Mouse (Mus musculus): ENCODE data around the gene Bdh1. TPM values are rescaled to one million over a fixed set of nuclear protein-coding genes. Genes with fewer than 3 reads are reported as not detected.
A peak's percentile ranks its signal among the peaks of the same experiment; 100 is the strongest.

The Bdh1 gene
- polyA plus RNA-seq, 1 experiment from 2014 or later, result 105 TPM

DNA sequence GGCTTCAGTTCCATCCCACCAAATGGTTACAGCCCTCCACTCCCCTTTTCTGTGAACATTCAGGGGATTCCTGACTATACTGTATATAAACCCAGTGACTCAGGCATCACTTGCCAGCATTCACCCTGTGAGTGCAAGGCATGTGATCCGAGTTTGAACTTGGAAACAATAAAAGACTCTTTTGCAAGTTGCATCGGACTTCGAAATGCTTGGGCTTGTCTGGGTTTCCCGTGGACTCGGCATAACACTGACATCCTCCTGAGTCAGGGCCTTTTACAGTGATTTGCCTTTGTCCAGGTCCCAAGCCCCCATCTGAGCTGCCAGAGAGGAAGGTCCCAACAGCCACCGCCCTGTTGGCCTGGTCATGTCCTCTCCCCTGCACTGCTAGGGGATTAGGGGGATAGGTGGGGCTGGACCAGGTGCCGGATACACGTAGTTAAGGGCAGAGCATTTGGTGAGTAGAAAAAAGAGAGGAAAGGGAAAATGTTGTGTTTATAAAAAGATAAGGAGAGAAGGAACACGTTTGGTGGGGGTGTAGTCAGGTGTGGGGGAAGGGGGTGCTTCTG lies 6.1 kb upstream of the Bdh1 start:
- H3K4me2 ChIP-seq, result no peak overlapping the region
- H3K36me3 ChIP-seq (replicated peaks), result no peaks in the 10 kb centered on the region
- ATAC-seq (replicated peaks), result no peak
- H3K27ac ChIP-seq, result no peak overlapping the region
- 68% methylated on average over 9 of the region's 9 CpGs for WGBS
- H3K9me3 ChIP-seq, result no peaks in the 10 kb centered on the region
- no peaks in the 10 kb centered on the region for H3K27me3 ChIP-seq (replicated peaks)
- H3K4me3 ChIP-seq, result no peak overlapping the region
- H3K4me1 ChIP-seq, result no peaks in the 10 kb centered on the region
- no peak overlapping the region for H3K9ac ChIP-seq

DNA sequence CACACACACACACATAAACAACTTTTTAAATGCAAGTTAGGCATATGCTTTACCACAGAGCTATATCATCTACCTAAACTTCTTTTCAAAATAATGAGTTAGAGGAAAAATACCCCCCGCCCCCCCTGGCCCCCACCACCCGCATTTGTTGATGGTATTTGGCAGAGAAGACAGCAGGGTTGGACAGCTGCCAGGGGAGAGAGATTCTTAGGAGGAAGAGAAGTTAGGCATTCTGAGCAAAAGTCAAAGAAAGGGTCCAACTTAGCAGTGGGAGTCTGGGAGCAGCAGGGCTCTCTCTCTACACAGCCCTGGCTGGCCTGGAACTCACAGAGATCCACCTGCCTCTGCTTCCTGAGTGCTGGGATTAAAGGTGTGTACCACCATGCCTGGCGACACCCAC lies 3.4 kb upstream of the Bdh1 start:
- H3K9ac ChIP-seq, result no peak overlapping the region
- ATAC-seq (replicated peaks), result no peak
- H3K4me3 ChIP-seq, result no peak overlapping the region
- no peaks in the 10 kb centered on the region for H3K27me3 ChIP-seq (replicated peaks)
- 76% methylated on average over 3 of the region's 3 CpGs for WGBS
- no peak overlapping the region for H3K27ac ChIP-seq
- H3K9me3 ChIP-seq, result no peaks in the 10 kb centered on the region
- no peaks in the 10 kb centered on the region for H3K4me1 ChIP-seq
- H3K36me3 ChIP-seq (replicated peaks), result no peaks in the 10 kb centered on the region
- no peak overlapping the region for H3K4me2 ChIP-seq

DNA sequence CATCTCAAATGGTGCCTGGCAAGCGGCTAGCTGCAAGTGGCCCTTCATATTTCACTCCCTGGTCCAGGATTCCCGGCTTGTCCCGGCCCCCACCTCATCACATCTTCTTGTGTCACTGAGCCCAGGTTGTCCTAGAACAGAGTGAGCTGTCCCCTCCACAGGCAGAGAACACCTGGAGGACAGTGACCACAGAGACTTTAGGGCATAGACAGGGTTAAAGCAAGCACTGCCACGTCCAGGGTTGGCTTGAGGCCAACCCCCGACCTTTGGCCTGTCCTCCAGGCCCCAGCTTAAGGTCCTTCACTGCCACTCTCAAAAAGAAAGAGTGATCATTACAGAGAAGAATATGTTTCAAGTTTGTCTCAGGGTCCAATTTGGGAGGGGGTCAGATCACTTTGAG lies 2.6 kb upstream of the Bdh1 start:
- H3K9ac ChIP-seq, result no peak overlapping the region
- WGBS, result 73% methylated on average over 5 of the region's 5 CpGs

DNA sequence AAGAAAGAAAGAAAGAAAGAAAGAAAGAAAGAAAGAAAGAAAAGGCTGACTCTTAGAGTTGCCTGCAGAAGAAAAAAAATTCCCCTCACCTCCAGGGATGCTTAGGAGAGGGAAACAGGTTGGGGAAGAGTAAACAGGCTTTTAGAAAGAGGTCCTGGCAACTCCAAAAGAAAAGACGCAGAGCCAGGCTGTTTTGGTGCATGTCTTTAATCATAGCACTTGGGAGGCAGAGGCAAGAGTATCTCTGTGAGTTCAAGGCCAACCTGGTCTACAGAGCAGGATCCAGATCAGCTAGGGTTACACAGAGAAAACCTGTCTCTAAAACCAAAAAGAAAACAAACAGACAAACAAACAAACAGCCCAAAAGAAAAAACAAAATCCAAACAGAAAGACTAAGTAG lies 642 bp downstream of the Bdh1 start:
- Histone ChIP-seq H3K4me1 (peaks cover under 1% of the 10 kb centered on the region; the same call in 1 of the 2 replicates), H3K4me3 (no peak overlapping the region), H3K4me2 (no peak overlapping the region), H3K27ac (no peak overlapping the region), H3K36me3 (replicated peaks) (no peaks in the 10 kb centered on the region), H3K9me3 (no peaks in the 10 kb centered on the region), H3K27me3 (replicated peaks) (peaks cover 8% of the 10 kb centered on the region), H3K9ac (no peak overlapping the region)
- no peak for ATAC-seq (replicated peaks)
- 79% methylated on average over 1 of the region's 1 CpGs for WGBS

More for the DNA sequence above, 2.6 kb upstream of the Bdh1 start:
- H3K4me1 ChIP-seq, result no peaks in the 10 kb centered on the region
- no peaks in the 10 kb centered on the region for H3K9me3 ChIP-seq
- ATAC-seq (replicated peaks), result no peak
- no peaks in the 10 kb centered on the region for H3K36me3 ChIP-seq (replicated peaks)
- H3K27me3 ChIP-seq (replicated peaks), result no peaks in the 10 kb centered on the region
- no peak overlapping the region for H3K27ac ChIP-seq
- H3K4me3 ChIP-seq, result no peak overlapping the region
- no peak overlapping the region for H3K4me2 ChIP-seq

DNA sequence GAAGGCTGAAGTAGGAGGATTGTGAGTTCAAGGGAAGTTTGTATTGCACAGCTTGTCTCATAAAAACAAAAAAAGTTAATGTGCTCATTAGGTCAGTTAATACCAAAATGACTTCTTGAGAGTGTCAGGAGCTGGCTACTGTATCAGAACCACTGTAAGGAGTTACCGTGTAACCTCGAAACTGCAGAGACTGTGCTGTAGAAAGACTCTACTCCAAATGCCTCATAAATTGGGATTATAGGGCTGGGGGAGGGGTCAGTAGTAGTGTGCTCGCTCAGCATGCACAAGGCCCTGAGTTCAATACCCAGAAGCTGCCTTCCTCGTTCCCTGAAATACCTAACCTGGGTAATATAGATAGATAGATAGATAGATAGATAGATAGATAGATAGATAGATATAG lies 1.3 kb downstream of the Bdh1 start:
- Histone ChIP-seq H3K27ac (no peak overlapping the region), H3K4me3 (no peak overlapping the region), H3K9me3 (no peaks in the 10 kb centered on the region), H3K4me1 (peaks cover 6% of the 10 kb centered on the region; the same call in 1 of the 2 replicates), H3K27me3 (replicated peaks) (peaks cover 8% of the 10 kb centered on the region), H3K9ac (no peak overlapping the region), H3K4me2 (no peak overlapping the region), H3K36me3 (replicated peaks) (no peaks in the 10 kb centered on the region)
- WGBS, result 88% methylated on average over 4 of the region's 4 CpGs
- no peak for ATAC-seq (replicated peaks)

DNA sequence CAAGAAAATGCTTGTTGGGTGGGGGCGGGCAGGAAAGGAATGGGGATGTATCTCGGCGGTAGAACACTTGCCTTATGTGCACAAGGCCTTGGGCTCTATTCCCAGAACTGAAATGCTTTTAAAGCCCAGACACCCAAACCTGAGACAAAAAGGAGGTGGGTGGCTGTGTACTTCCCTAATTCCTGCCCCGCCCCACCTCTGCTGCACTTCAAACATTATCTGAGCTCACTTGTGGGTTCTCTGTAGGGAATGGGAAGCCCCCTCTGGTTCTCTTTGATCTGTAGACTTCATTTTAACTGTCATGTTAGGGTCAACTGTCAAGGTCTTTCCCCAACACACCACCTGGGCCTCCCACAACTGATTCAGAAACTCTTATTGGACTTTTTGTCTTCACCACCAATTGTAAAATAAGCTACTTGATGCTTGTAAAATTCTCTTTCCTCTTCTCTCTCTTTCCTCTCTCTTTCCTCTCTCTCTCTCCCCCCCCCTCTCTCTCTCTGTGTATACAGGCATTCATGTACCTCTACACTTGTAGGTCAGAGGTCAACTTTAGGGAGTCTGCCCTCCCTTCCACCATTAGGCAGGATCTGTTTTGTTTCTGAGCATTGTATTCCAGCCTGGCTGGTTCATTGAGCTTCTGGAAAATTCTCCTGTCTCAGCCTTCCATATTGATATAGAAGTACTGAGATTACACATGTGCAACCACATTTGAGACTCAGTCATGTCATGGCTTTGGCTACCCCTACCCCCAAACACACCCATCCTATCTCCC lies 2.5 kb downstream of the Bdh1 start:
- no peak overlapping the region for H3K27ac ChIP-seq
- H3K4me1 ChIP-seq, result peaks cover 7% of the 10 kb centered on the region; the same call in 1 of the 2 replicates
- no peak overlapping the region for H3K9ac ChIP-seq
- no peak overlapping the region for H3K4me2 ChIP-seq
- H3K9me3 ChIP-seq, result no peaks in the 10 kb centered on the region
- no peaks in the 10 kb centered on the region for H3K36me3 ChIP-seq (replicated peaks)
- ATAC-seq (replicated peaks), result no peak
- H3K4me3 ChIP-seq, result no peak overlapping the region
- H3K27me3 ChIP-seq (replicated peaks), result peaks cover 8% of the 10 kb centered on the region
- 93% methylated on average over 4 of the region's 4 CpGs for WGBS

DNA sequence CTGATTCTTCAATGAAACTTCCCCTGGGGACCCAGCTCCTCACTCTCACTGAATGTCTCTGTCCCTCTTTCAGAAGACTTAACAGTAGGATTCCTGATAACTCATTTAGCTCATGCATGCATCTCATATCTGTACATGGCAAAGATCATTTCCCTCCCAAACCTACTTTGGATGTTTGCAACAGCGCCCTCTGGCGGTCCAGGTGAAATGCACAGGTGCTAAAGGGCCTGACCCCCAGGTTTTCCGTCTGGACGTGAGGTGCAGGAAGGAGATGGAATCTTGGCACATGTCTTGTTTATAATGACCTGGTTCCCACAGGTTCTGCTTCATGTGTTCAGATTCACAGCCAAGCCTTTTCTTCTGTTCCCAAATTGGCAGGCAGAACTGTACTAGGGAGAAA lies 3.4 kb downstream of the Bdh1 start:
- H3K36me3 ChIP-seq (replicated peaks), result no peaks in the 10 kb centered on the region
- H3K27ac ChIP-seq, result no peak overlapping the region
- H3K27me3 ChIP-seq (replicated peaks), result peaks cover 8% of the 10 kb centered on the region
- WGBS, result under 1% methylated on average over 4 of the region's 4 CpGs
- ATAC-seq (replicated peaks), result no peak
- no peaks in the 10 kb centered on the region for H3K9me3 ChIP-seq
- H3K4me3 ChIP-seq, result no peak overlapping the region
- H3K9ac ChIP-seq, result no peak overlapping the region
- peaks cover 13% of the 10 kb centered on the region for H3K4me1 ChIP-seq
- no peak overlapping the region for H3K4me2 ChIP-seq

DNA sequence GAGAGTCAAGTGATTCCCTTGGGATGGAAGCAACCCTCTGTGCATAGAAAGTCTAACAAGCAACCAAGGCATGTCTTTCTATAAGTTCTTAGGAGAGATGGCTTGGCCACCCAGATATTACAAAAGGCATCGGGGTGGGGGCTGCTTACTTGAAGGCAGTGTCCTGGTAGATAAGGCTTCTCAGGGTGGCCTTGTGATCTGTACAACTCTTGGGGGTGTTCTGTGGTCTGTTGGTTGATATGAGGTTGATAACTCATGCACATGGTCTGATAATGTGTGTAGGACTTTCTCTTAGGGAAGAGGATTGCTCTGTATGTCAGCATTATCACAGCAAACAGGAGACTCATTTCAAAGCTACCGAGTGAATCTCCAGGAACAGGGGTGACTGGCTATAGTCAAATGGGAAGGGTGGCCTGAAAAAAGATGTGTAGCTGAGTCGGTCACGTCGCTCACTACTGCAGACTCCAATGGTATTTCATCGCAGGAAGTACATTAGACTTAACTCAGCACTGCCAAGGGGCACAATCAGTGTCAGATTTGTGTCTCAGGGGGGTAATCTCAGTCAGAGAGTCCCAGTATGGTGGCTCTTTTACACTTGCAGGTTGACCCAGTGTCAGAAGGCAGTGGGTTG lies 4.5 kb downstream of the Bdh1 start:
- Histone ChIP-seq H3K4me1 (peaks cover 14% of the 10 kb centered on the region), H3K9ac (no peak overlapping the region), H3K27ac (no peak overlapping the region), H3K4me2 (no peak overlapping the region), H3K4me3 (no peak overlapping the region), H3K27me3 (replicated peaks) (peaks cover 8% of the 10 kb centered on the region), H3K36me3 (replicated peaks) (no peaks in the 10 kb centered on the region), H3K9me3 (no peaks in the 10 kb centered on the region)
- ATAC-seq (replicated peaks), result no peak
- 89% methylated on average over 6 of the region's 6 CpGs for WGBS

DNA sequence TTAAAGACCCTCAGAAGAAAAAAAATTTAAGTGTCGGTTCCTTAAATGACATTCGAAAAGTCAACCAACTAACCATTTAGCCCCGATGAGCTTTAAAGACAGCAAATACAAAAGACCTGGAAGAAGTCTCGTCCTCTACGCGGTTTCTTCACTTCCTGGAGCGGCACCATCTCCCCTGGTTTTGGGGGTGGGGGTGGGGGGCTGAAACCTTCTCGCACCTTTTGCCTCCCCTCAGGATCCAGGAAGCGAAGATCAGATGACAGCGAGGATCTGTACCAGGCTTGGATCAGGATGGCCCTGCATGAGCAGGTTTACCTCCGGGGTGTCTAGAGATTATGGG lies 6.2 kb downstream of the Bdh1 start:
- H3K27me3 ChIP-seq (replicated peaks), result peaks cover 12% of the 10 kb centered on the region
- no peak for ATAC-seq (replicated peaks)
- peak overlapping the region; percentile 79 for H3K9ac ChIP-seq
- no peaks in the 10 kb centered on the region for H3K36me3 ChIP-seq (replicated peaks)
- H3K4me3 ChIP-seq, result peak overlapping the region; percentile 64
- H3K27ac ChIP-seq, result peak overlapping the region; percentile 93
- H3K4me2 ChIP-seq, result peak overlapping the region; percentile 64
- peaks cover 18% of the 10 kb centered on the region for H3K4me1 ChIP-seq
- H3K9me3 ChIP-seq, result no peaks in the 10 kb centered on the region
- 3% methylated on average over 11 of the region's 11 CpGs for WGBS

DNA sequence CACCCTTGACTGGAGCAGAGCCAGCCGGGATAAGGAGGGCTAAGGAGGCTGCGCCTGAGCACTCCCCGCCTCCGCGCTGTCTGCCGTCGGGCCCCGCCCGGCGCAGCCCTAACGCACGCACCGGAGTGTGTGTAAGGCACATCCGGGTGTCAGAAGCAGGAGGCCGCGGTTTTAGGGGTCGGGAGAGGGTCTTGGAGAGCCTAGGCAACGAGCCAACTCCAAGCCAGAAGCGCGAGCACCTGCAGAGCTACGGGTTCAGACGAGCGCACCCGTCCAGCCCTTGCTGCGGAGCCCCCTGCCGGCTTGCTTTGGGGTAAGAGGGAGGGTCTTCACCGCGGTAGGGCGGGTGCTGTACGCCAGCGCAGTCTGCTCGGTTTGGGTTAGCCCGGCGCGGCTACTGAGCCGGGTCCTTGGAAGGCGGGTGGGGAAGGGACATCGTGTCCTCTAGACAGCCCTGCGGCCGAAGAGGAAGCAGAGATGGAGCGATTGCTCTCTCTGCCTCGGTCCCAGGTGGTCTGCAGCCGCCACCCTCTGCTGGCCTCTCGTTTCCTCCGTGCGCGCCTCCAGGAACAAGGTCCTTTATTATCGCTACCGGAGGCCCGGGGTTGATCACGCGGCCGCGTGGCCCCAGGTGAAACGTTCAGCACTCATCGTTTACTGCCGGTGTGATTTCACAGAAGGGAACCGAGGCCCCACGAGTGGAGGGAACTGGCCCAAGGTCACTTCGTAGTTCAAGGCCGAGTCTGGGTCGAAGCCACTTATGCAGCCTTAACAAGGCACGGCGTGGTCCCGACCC lies 6.8 kb downstream of the Bdh1 start:
- H3K9me3 ChIP-seq, result no peaks in the 10 kb centered on the region
- H3K4me1 ChIP-seq, result peaks cover 22% of the 10 kb centered on the region
- peak; percentile 73 for ATAC-seq (replicated peaks)
- peaks cover 12% of the 10 kb centered on the region for H3K27me3 ChIP-seq (replicated peaks)
- peak overlapping the region; percentile 64 for H3K4me3 ChIP-seq
- peak overlapping the region; percentile 93 for H3K27ac ChIP-seq
- H3K9ac ChIP-seq, result peak overlapping the region; percentile 79
- under 1% methylated on average over 64 of the region's 65 CpGs for WGBS
- peak overlapping the region; percentile 64 for H3K4me2 ChIP-seq
- H3K36me3 ChIP-seq (replicated peaks), result no peaks in the 10 kb centered on the region

DNA sequence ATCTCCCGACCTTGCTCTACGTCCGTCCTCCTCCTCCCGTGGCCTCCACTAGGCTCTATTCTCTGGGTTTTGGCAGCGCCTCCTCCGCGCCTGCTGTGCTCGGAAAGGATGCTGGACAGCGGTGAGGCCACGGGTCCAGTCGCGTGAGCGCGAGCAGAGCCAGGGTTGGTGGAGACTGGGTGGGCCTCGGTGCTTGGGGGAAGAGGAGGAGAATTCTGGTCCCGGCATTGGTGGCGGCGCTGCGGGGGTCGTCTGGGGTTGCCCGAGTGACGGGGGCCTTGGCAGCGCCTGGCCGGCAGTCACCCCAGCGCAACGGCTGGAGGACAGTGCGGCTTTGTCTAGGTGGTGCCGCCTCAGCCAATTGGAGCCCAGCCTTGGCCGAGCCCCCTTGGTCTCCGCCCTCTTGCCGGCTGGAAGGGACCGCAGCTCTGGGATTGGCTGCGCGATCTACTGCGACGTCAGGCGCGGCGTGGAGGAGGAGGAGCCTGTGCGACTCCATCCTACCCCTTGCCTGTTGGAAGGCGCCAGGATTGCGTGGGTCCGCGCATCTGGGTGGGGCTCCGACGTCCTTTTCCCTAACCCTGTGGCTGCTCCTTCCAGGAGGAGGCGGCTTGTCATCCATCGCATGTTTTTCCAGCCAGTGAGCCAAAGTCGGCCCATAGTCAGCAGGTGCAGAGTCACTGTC lies 7.5 kb downstream of the Bdh1 start:
- ATAC-seq (replicated peaks), result peak; percentile 98
- Histone ChIP-seq H3K27ac (peak overlapping the region; percentile 93), H3K4me1 (peaks cover 28% of the 10 kb centered on the region), H3K9ac (peak overlapping the region; percentile 79), H3K4me2 (peak overlapping the region; percentile 64), H3K27me3 (replicated peaks) (peaks cover 12% of the 10 kb centered on the region), H3K36me3 (replicated peaks) (no peaks in the 10 kb centered on the region), H3K4me3 (peak overlapping the region; percentile 64), H3K9me3 (no peaks in the 10 kb centered on the region)
- under 1% methylated on average over 49 of the region's 49 CpGs for WGBS
